Mouse (Mus musculus) heart, embryonic 11.5 days (tissue): ENCODE measurements around the gene Sap30l. TPM values are rescaled to one million over a fixed set of nuclear protein-coding genes. Genes with fewer than 3 reads are reported as not detected.
"Not testable (repeated sequence)": the region's sequence is repeated elsewhere in the genome, so short reads cannot be mapped to it uniquely, and the experiment has no call there.

ENCODE experiments used
- ATAC-seq: fragments of 200-750 bp; cut with Nextera tagmentation; replicated peaks from 2 replicates; pipeline ENCODE4 v1.8.0; 2017; ENCODE audit warnings: moderate library complexity; ENCODE audit not compliant: insufficient number of reproducible peaks, low FRiP score, low TSS enrichment
- H3K27ac ChIP-seq: fragments of 300-500 bp; sonication (generic); 2 replicates; pipeline ENCODE4 v1.5.1; 2014; ENCODE audit warnings: mild to moderate bottlenecking, low read depth, low read length
- H3K27me3 ChIP-seq: fragments of 300-500 bp; sonication (generic); 2 replicates; pipeline ENCODE4 v1.6.1; 2014; ENCODE audit warnings: mild to moderate bottlenecking, low read length, mixed read lengths; ENCODE audit not compliant: control insufficient read depth, insufficient read depth
- H3K36me3 ChIP-seq: fragments of 300-500 bp; sonication (generic); 2 replicates; pipeline ENCODE4 v1.6.1; 2014; ENCODE audit warnings: mild to moderate bottlenecking, low read length, moderate library complexity, mixed read lengths; ENCODE audit not compliant: control insufficient read depth, insufficient read depth
- H3K4me1 ChIP-seq: fragments of 300-500 bp; sonication (generic); 2 replicates; pipeline ENCODE4 v1.6.1; 2014; ENCODE audit warnings: low read length; ENCODE audit not compliant: control insufficient read depth, insufficient read depth
- H3K4me2 ChIP-seq: fragments of 300-500 bp; sonication (generic); 2 replicates; pipeline ENCODE4 v1.6.1; 2014; ENCODE audit warnings: mild to moderate bottlenecking, moderate library complexity
- H3K4me3 ChIP-seq: fragments of 300-500 bp; sonication (generic); 2 replicates; pipeline ENCODE4 v1.5.1; 2014; ENCODE audit warnings: low read depth, low read length
- H3K9ac ChIP-seq: fragments of 300-500 bp; sonication (generic); 2 replicates; pipeline ENCODE4 v1.6.1; 2014; ENCODE audit warnings: mild to moderate bottlenecking, low read depth, low read length, moderate library complexity
- H3K9me3 ChIP-seq: fragments of 300-500 bp; sonication (generic); replicated peaks from 2 replicates; pipeline ENCODE4 v1.6.1; 2016; ENCODE audit warnings: low read length; ENCODE audit not compliant: control insufficient read depth
- WGBS: fragments of 180-500 bp; shearing (Covaris S2); extraction: QIAGEN DNeasy Blood & Tissue Kit; methylation state at CpG from one replicate; pipeline ENCODE4 v1.1.7; 2014; ENCODE audit not compliant: insufficient replicate concordance; 5-methylcytosine and 5-hydroxymethylcytosine counted together
- polyA plus RNA-seq: library from polyadenylated mRNA; unstranded; fragments of >200 nt; fragmentation: Nextera tagmentation; extraction: Ambion mirVana; gene quantifications from 2 replicates; pipeline ENCODE4 v1.2.1, GENCODE M21; 2014

Gene Sap30l
- polyA plus RNA-seq, 1 experiment from 2014 or later, result 10.8 TPM

- Histone ChIP-seq H3K4me3 (peak overlapping the region; percentile 30), H3K27me3 (peaks cover 79% of the 10 kb centered on the region), H3K36me3 (no peaks in the 10 kb centered on the region), H3K4me1 (peaks cover 14% of the 10 kb centered on the region), H3K9me3 (no peaks in the 10 kb centered on the region), H3K27ac (peak overlapping the region; percentile 41; the same call in 1 of the 2 replicates), H3K9ac (peak overlapping the region; percentile 58), H3K4me2 (peak overlapping the region; percentile 64)
- 2% methylated on average over 38 of the region's 38 CpGs for WGBS
- ATAC-seq, result no peak
Observed at GRCm38 (mm10) chr11:57836872-57837680, 35.6 kb downstream of the Sap30l start.

DNA sequence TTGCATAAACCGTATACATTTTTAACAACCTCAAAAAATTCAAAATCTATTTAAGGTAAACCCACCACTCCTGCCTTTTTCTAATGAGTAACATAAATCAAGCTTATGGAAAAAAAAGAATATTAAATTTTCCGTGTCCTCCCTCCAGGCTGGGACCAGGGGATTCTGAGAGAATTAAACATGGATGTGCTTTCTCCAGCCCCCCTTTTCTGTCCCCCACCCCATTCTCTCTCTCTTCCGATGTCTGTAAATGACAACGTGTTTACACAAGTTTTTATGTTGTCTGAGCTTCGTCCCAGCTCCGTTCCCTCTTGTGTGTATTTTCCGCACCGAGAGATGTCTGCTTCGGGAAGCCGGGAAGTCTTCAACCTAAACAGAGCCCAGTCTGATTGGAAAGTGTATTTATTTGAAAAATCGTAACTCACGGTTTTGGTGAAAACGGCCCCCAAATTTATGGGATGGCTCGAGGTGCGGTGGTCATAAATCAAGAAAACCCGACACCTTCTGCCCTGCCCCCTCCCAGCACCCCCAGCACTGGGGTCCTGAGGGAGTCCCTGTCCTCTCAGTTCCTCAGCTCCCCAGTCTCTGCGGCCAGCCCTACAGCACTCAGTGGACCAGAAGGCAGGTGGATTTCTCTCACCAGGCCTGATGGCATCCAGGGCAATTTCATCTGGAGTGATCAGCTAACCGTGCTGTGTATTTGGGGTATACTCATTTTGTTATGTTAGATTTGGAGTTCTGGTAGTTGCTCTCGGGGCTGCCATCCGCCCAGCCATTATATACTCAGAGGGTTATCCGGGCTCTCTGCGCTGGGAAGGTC is 36.6 kb downstream of the Sap30l start:
- no peak overlapping the region for H3K4me3 ChIP-seq
- H3K36me3 ChIP-seq, result no peaks in the 10 kb centered on the region
- peaks cover 69% of the 10 kb centered on the region for H3K27me3 ChIP-seq
- 14% methylated on average over 22 of the region's 22 CpGs for WGBS
- peak overlapping the region; percentile 16; the same call in 1 of the 2 replicates for H3K4me2 ChIP-seq
- no peak overlapping the region for H3K27ac ChIP-seq
- H3K4me1 ChIP-seq, result peaks cover 12% of the 10 kb centered on the region
- no peaks in the 10 kb centered on the region for H3K9me3 ChIP-seq
- 0 out of 2 replicates have a peak overlapping the region, but pooled peaks have one; percentile 22 for H3K9ac ChIP-seq
- ATAC-seq, result no peak

DNA sequence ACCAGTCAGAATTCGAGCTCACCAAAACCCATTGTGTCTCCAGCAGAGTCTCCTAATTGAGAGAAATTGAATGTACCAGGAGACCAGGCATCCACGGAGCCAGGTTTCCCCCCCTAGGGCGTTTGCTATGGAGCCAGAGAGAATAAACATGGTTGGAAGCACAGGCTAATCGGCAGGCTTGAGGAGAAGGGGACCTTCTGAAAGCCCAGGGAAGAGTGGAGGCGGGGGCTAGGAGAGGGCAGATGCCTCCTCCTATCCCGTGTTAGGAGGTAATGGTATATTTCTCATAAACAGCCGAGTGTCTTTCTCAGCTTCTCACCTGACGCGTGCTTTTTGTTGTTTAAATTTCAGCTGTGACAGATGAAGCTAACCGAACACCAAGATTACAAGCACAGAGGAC is 39.5 kb downstream of the Sap30l start:
- WGBS, result 28% methylated on average over 10 of the region's 10 CpGs
- Histone ChIP-seq H3K4me1 (peaks cover 4% of the 10 kb centered on the region), H3K9me3 (no peaks in the 10 kb centered on the region), H3K4me3 (no peak overlapping the region), H3K36me3 (no peaks in the 10 kb centered on the region), H3K4me2 (no peak overlapping the region), H3K27me3 (peaks cover 43% of the 10 kb centered on the region), H3K9ac (no peak overlapping the region), H3K27ac (no peak overlapping the region)
- no peak for ATAC-seq

- H3K27me3 ChIP-seq, result peaks cover 39% of the 10 kb centered on the region
- H3K4me3 ChIP-seq, result no peak overlapping the region
- no peak overlapping the region for H3K27ac ChIP-seq
- no peaks in the 10 kb centered on the region for H3K36me3 ChIP-seq
- no peak overlapping the region for H3K9ac ChIP-seq
- H3K4me2 ChIP-seq, result no peak overlapping the region
- WGBS, result 41% methylated on average over 7 of the region's 7 CpGs
- H3K9me3 ChIP-seq, result no peaks in the 10 kb centered on the region
- no peak for ATAC-seq
- peaks cover 4% of the 10 kb centered on the region for H3K4me1 ChIP-seq
Observed at GRCm38 (mm10) chr11:57841391-57841790, 40.0 kb downstream of the Sap30l start.

- H3K4me1 ChIP-seq, H3K4me2 ChIP-seq, ATAC-seq, H3K36me3 ChIP-seq, H3K4me3 ChIP-seq, H3K9me3 ChIP-seq, H3K9ac ChIP-seq, H3K27me3 ChIP-seq: not testable (repeated sequence)
- 68% methylated on average over 7 of the region's 9 CpGs for WGBS
- H3K27ac ChIP-seq, result 0 out of 2 replicates have a peak overlapping the region, but pooled peaks have one; percentile 15
Observed at GRCm38 (mm10) chr11:57846421-57847363, 45.3 kb downstream of the Sap30l start.

DNA sequence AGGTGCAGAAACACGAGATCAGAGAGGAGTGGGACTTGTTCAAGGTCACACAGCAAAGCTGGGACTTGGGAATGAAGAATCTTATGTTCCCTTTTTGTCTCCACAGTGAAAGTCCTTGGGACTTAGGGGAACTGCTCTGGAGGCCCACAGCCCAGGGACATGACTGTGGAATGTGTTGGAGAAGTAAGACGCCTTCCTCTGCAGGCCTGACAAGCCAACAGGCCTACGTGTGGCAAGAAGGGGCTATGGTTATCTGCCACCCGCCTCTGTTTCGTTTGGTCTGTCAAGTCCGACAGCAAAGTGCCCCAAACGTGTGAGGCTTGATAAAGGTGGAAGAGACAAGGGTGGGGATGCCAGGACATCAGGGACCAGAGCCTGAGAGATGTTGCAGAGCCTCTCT is 46.0 kb downstream of the Sap30l start:
- H3K27ac ChIP-seq, result no peak overlapping the region
- 16% methylated on average over 7 of the region's 7 CpGs for WGBS
- H3K27me3 ChIP-seq, result no peaks in the 10 kb centered on the region; the same call in 1 of the 2 replicates
- no peaks in the 10 kb centered on the region for H3K36me3 ChIP-seq
- H3K4me3 ChIP-seq, result no peak overlapping the region
- H3K9ac ChIP-seq, result no peak overlapping the region
- ATAC-seq, result peak; percentile 44; the same call in 1 of the 2 replicates
- H3K9me3 ChIP-seq, result no peaks in the 10 kb centered on the region
- no peak overlapping the region for H3K4me2 ChIP-seq
- no peaks in the 10 kb centered on the region; the same call in 1 of the 2 replicates for H3K4me1 ChIP-seq

- H3K27ac ChIP-seq, result no peak overlapping the region
- ATAC-seq, result no peak
- no peaks in the 10 kb centered on the region; the same call in 1 of the 2 replicates for H3K4me1 ChIP-seq
Observed at GRCm38 (mm10) chr11:57850298-57850697, 48.9 kb downstream of the Sap30l start.

DNA sequence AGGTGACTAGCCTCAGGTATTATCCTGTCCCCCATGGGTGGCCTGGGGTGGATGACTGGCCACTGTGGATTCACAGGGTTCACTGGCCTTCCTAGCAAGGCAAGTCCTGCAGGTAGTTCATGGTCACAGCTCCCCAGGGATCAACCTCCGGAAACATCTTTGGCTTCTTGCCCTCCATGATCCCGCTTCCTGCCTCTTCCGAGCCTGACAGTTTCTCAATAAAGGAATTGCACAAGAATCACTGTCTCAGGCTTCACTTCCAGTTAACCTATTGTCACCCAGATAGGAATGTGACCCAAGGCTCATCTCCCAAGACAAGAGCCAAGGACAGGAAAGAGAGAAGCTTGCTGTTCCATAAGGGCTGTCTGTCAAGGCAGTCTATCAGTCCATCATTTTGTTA is 49.5 kb downstream of the Sap30l start:
- H3K9ac ChIP-seq, result no peak overlapping the region
- no peak overlapping the region for H3K4me3 ChIP-seq
- no peaks in the 10 kb centered on the region for H3K4me1 ChIP-seq
- no peaks in the 10 kb centered on the region; the same call in 1 of the 2 replicates for H3K27me3 ChIP-seq
- 62% methylated on average over 3 of the region's 3 CpGs for WGBS
- H3K4me2 ChIP-seq, result no peak overlapping the region
- no peak for ATAC-seq
- H3K9me3 ChIP-seq, result no peaks in the 10 kb centered on the region
- H3K36me3 ChIP-seq, result no peaks in the 10 kb centered on the region
- no peak overlapping the region for H3K27ac ChIP-seq

More at GRCm38 (mm10) chr11:57850298-57850697, 48.9 kb downstream of the Sap30l start:
- WGBS, result 54% methylated on average over 7 of the region's 7 CpGs
- Histone ChIP-seq H3K36me3 (no peaks in the 10 kb centered on the region), H3K4me3 (no peak overlapping the region), H3K4me2 (no peak overlapping the region), H3K9me3 (no peaks in the 10 kb centered on the region), H3K9ac (no peak overlapping the region), H3K27me3 (no peaks in the 10 kb centered on the region; the same call in 1 of the 2 replicates)
